Mouse (Mus musculus) MEL (cell line): ENCODE measurements around the gene Jak3. TPM values are rescaled to one million over a fixed set of nuclear protein-coding genes. Genes with fewer than 3 reads are reported as not detected.
A peak's percentile ranks its signal among the peaks of the same experiment; 100 is the strongest.

Source experiments
- DNase-seq: peaks from one replicate; pipeline ENCODE4 v3.0.0; 2011; ENCODE audit warnings: low read depth, low spot score
- H3K27ac ChIP-seq: 2 replicates; pipeline ENCODE4 v1.5.1; 2012; ENCODE audit warnings: low read depth, mild to moderate bottlenecking, control low read depth, low read length, moderate library complexity; ENCODE audit not compliant: control insufficient read depth
- H3K27me3 ChIP-seq, 2 experiments: fragments of 150-350 bp in 1 of 2; sonication (generic) in 1 of 2; 2 replicates each; pipeline ENCODE4 v1.6.1; 2012; ENCODE audit warnings: low read length in 2 of 2, mild to moderate bottlenecking in 2 of 2, improper control_type of control experiment in 1 of 2, moderate library complexity in 1 of 2; ENCODE audit not compliant: insufficient read depth in 2 of 2, control insufficient read depth in 1 of 2
- H3K36me3 ChIP-seq, 2 experiments: 2 replicates each; pipeline ENCODE4 v1.6.1; 2012 to 2014; ENCODE audit warnings: low read length in 2 of 2, improper control_type of control experiment in 1 of 2, inconsistent platforms in 1 of 2, mild to moderate bottlenecking in 1 of 2; ENCODE audit not compliant: insufficient read depth in 2 of 2, control insufficient read depth in 1 of 2
- H3K4me1 ChIP-seq, 2 experiments: fragments of 150-350 bp in 1 of 2; sonication (generic) in 1 of 2; 2 replicates each; pipeline ENCODE4 v1.6.1; 2012; ENCODE audit warnings: low read length in 2 of 2, improper control_type of control experiment in 1 of 2, mild to moderate bottlenecking in 1 of 2; ENCODE audit not compliant: insufficient read depth in 2 of 2, control insufficient read depth in 1 of 2
- H3K4me3 ChIP-seq, 2 experiments: fragments of 150-350 bp in 1 of 2; sonication (generic) in 1 of 2; 2 replicates each; pipeline ENCODE4 v1.5.1; 2012; ENCODE audit warnings: low read depth in 2 of 2, low read length in 2 of 2, mild to moderate bottlenecking in 2 of 2, moderate library complexity in 2 of 2, control low read depth in 1 of 2, improper control_type of control experiment in 1 of 2; ENCODE audit not compliant: control insufficient read depth in 1 of 2, insufficient read depth in 1 of 2
- H3K79me2 ChIP-seq: 2 replicates; pipeline ENCODE4 v1.6.1; 2012; ENCODE audit warnings: mild to moderate bottlenecking, low read length, moderate library complexity; ENCODE audit not compliant: control insufficient read depth, poor library complexity, insufficient read depth
- H3K9ac ChIP-seq: 2 replicates; pipeline ENCODE4 v1.6.1; 2012; ENCODE audit warnings: low read depth, mild to moderate bottlenecking, control low read depth, low read length, moderate library complexity; ENCODE audit not compliant: control insufficient read depth, poor library complexity, severe bottlenecking
- H3K9me3 ChIP-seq: fragments of 150-350 bp; sonication (generic); replicated peaks from 2 replicates; pipeline ENCODE4 v1.6.1; 2012; ENCODE audit warnings: mild to moderate bottlenecking, low read length, improper control_type of control experiment, moderate library complexity; ENCODE audit not compliant: insufficient read depth
- CTCF ChIP-seq, 3 experiments: IDR thresholded peaks in 2 of 3; conservative IDR thresholded peaks in 1 of 3; 2 replicates each; pipeline ENCODE4 v1.5.1; 2011 to 2012; ENCODE audit warnings: low read length in 3 of 3, low read depth in 2 of 3, mild to moderate bottlenecking in 2 of 3, improper control_type of control experiment in 1 of 3, inconsistent platforms in 1 of 3, mixed read lengths in 1 of 3, moderate library complexity in 1 of 3; ENCODE audit not compliant: control insufficient read depth in 1 of 3, insufficient read depth in 1 of 3, poor library complexity in 1 of 3, severe bottlenecking in 1 of 3
- EP300 ChIP-seq, 2 experiments: IDR thresholded peaks; 2 replicates each; pipeline ENCODE4 v1.6.1; 2011; ENCODE audit warnings: improper control_type of control experiment in 2 of 2, low read length in 2 of 2, low read depth in 1 of 2, mild to moderate bottlenecking in 1 of 2
- GATA1 ChIP-seq: IDR thresholded peaks from 2 replicates; pipeline ENCODE4 v1.6.1; 2011; ENCODE audit warnings: low read depth, low read length, improper control_type of control experiment
- KAT2A ChIP-seq: conservative IDR thresholded peaks from 2 replicates; pipeline ENCODE4 v1.6.1; 2012; ENCODE audit warnings: low read depth, low read length, improper control_type of control experiment, inconsistent platforms
- MAX ChIP-seq: IDR thresholded peaks from 2 replicates; pipeline ENCODE4 v1.6.1; 2011; ENCODE audit warnings: low read length, improper control_type of control experiment
- MAZ ChIP-seq: IDR thresholded peaks from 2 replicates; pipeline ENCODE4 v1.6.1; 2012; ENCODE audit warnings: low read depth, mild to moderate bottlenecking, inconsistent platforms, low read length, improper control_type of control experiment
- MEF2A ChIP-seq: IDR thresholded peaks from 2 replicates; pipeline ENCODE4 v1.6.1; 2014; ENCODE audit warnings: low read depth, mild to moderate bottlenecking, inconsistent platforms, low read length, improper control_type of control experiment; ENCODE audit not compliant: poor library complexity, insufficient replicate concordance, severe bottlenecking; ENCODE audit errors: extremely low read depth
- MYB ChIP-seq: IDR thresholded peaks from 2 replicates; pipeline ENCODE4 v1.6.1; 2011; ENCODE audit warnings: mild to moderate bottlenecking, low read depth, low read length, improper control_type of control experiment
- NELFE ChIP-seq: IDR thresholded peaks from 2 replicates; pipeline ENCODE4 v1.6.1; 2011; ENCODE audit warnings: low read depth, low read length, improper control_type of control experiment
- NRF1 ChIP-seq: IDR thresholded peaks from 2 replicates; pipeline ENCODE4 v1.6.1; 2014; ENCODE audit warnings: low read depth, mild to moderate bottlenecking, inconsistent platforms, low read length, improper control_type of control experiment, moderate library complexity; ENCODE audit not compliant: poor library complexity, insufficient read depth, severe bottlenecking
- POLR2AphosphoS2 ChIP-seq: IDR thresholded peaks from 2 replicates; pipeline ENCODE4 v1.6.1; 2011; ENCODE audit warnings: low read length, improper control_type of control experiment
- SIN3A ChIP-seq: IDR thresholded peaks from 2 replicates; pipeline ENCODE4 v1.6.1; 2012; ENCODE audit warnings: low read length, improper control_type of control experiment, inconsistent platforms
- SMC3 ChIP-seq: IDR thresholded peaks from 2 replicates; pipeline ENCODE4 v1.6.1; 2011; ENCODE audit warnings: low read depth, low read length, improper control_type of control experiment
- TBP ChIP-seq: IDR thresholded peaks from 2 replicates; pipeline ENCODE4 v1.8.0; 2011; ENCODE audit warnings: low read depth, low read length, improper control_type of control experiment
- TCF12 ChIP-seq: IDR thresholded peaks from 2 replicates; pipeline ENCODE4 v1.6.1; 2014; ENCODE audit warnings: low read depth, mild to moderate bottlenecking, inconsistent platforms, low read length, improper control_type of control experiment, moderate library complexity
- USF1 ChIP-seq: IDR thresholded peaks from 2 replicates; pipeline ENCODE4 v1.6.1; 2014; ENCODE audit warnings: low read depth, mild to moderate bottlenecking, inconsistent platforms, low read length, improper control_type of control experiment, moderate library complexity
- USF2 ChIP-seq, 2 experiments: IDR thresholded peaks; 2 replicates each; pipeline ENCODE4 v1.6.1; 2011 to 2012; ENCODE audit warnings: improper control_type of control experiment in 2 of 2, low read length in 2 of 2, borderline replicate concordance in 1 of 2, inconsistent platforms in 1 of 2, low read depth in 1 of 2, mild to moderate bottlenecking in 1 of 2; ENCODE audit not compliant: insufficient read depth in 1 of 2
- ZC3H11A ChIP-seq: IDR thresholded peaks from 2 replicates; pipeline ENCODE4 v1.6.1; 2012; ENCODE audit warnings: low read depth, mild to moderate bottlenecking, inconsistent platforms, low read length, improper control_type of control experiment
- ZKSCAN1 ChIP-seq: IDR thresholded peaks from 2 replicates; pipeline ENCODE4 v1.6.1; 2012; ENCODE audit warnings: low read depth, mild to moderate bottlenecking, inconsistent platforms, low read length, improper control_type of control experiment, moderate library complexity
- polyA plus RNA-seq, 2 experiments: library from polyadenylated mRNA; stranded (reverse) in 1 of 2; unstranded in 1 of 2; fragments of >175 nt in 1 of 2; fragments of >200 nt in 1 of 2; gene quantifications; 2 replicates each; pipeline versions ENCODE4 v1.2.1 to v1.2.4; 2012; ENCODE audit warnings: low replicate concordance in 2 of 2, low read depth in 1 of 2; ENCODE audit not compliant: insufficient read length in 2 of 2, insufficient read depth in 1 of 2, missing spikeins in 1 of 2
- total RNA-seq: library from RNA; depleted of rRNA; stranded (reverse); fragments of 300-350 nt; gene quantifications from 2 replicates; pipeline ENCODE4 v1.2.3, GENCODE M21; 2012

The Jak3 gene
- total and polyA plus RNA-seq, 3 experiments = 5.1 to 12.4 TPM; not detected in 1

DNA sequence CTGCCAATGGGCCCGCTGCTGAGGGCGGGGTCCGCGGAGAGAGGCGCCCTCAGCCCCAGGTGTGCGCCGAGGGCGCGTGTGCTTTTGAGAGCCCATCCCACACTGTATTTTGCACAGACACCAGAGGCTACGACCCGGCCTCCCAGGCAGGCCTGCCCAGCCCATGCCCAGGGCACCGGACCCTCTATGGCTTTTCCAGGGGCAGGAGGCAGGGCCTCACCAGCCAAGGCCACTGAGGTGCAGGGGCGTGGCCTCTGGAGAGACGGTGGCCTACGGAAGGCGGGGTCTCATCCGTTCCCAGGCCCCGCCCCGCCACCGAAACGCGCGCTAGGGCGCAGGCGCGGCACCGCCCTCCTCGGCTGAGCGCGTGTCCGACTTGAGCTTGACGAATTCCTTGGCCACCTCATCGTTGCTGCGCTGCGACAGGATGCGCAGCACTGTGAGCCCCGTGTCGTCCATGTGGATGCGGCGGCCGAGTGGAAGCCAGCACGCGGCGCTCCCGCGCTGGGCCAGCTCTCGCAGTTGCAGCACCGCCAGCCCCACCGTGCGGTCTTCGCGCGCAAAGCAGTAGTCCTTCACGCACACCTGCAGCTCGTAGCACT lies 46.9 kb upstream of the Jak3 start (continued):
- TF ChIP-seq GATA1 (no peak), MYB (no peak), EP300 (IDR thresholded peaks at IDR 0.05; ENCODE audit: low read depth in 1 of 2, low read length in 2 of 2) (no peak)

- Histone ChIP-seq H3K4me3 (peak overlapping the region; percentile 43 to 65), H3K79me2 (no peaks in the 10 kb centered on the region; the same call in 1 of the 2 replicates), H3K27ac (no peak overlapping the region; the same call in 1 of the 2 replicates), H3K36me3 (peaks cover 0 to 12% of the 10 kb centered on the region in 2 experiments; a peak in 2 of 4 replicates), H3K9ac (peak overlapping the region; percentile 61), H3K4me1 (peaks cover 2 to 35% of the 10 kb centered on the region in 2 experiments; a peak in 3 of 4 replicates), H3K9me3 (no peaks in the 10 kb centered on the region), H3K27me3 (no peaks in the 10 kb centered on the region)
- TF ChIP-seq USF1 (no peak), NRF1 (peak; percentile 25; the same call in 1 of the 2 replicates), SIN3A (0 out of 2 replicates have a peak, but pooled peaks have one; percentile 31)
- peak; percentile 80 for DNase-seq
Measured at GRCm38 (mm10) chr8:71629781-71630212, 46.3 kb upstream of the Jak3 start.

GRCm38 (mm10) chr8:71630761-71631160 lies 45.3 kb upstream of the Jak3 start:
- H3K4me3 ChIP-seq = no peak overlapping the region
- no peak overlapping the region for H3K27ac ChIP-seq
- peaks cover 2 to 35% of the 10 kb centered on the region in 2 experiments; a peak in 3 of 4 replicates for H3K4me1 ChIP-seq
- DNase-seq = no peak
- H3K36me3 ChIP-seq = peaks cover 0 to 12% of the 10 kb centered on the region in 2 experiments; a peak in 2 of 4 replicates
- H3K27me3 ChIP-seq = no peaks in the 10 kb centered on the region
- no peaks in the 10 kb centered on the region; the same call in 1 of the 2 replicates for H3K79me2 ChIP-seq
- TF ChIP-seq CTCF (IDR thresholded peaks at IDR 0.05 in 2 of 3, conservative IDR thresholded peaks at IDR 0.05 in 1 of 3; ENCODE audit: control insufficient read depth in 1 of 3, insufficient read depth in 1 of 3, low read depth in 2 of 3, low read length in 3 of 3, poor library complexity in 1 of 3, severe bottlenecking in 1 of 3) = no peak
- TF ChIP-seq TCF12 = no peak
- no peak for TF ChIP-seq MAX
- no peak for TF ChIP-seq ZC3H11A
- TF ChIP-seq MYB = no peak
- TF ChIP-seq TBP = no peak
- no peak for TF ChIP-seq MAZ
- no peak for TF ChIP-seq POLR2AphosphoS2
- TF ChIP-seq ZKSCAN1 = no peak
- TF ChIP-seq GATA1 = no peak
- no peak for TF ChIP-seq SMC3
- no peak for TF ChIP-seq NELFE
- no peak for TF ChIP-seq EP300 (IDR thresholded peaks at IDR 0.05; ENCODE audit: low read depth in 1 of 2, low read length in 2 of 2)
- TF ChIP-seq MEF2A = no peak
- no peak for TF ChIP-seq USF2 (IDR thresholded peaks at IDR 0.05; ENCODE audit: borderline replicate concordance in 1 of 2, insufficient read depth in 1 of 2, low read depth in 1 of 2, low read length in 2 of 2)
- no peak for TF ChIP-seq KAT2A
- TF ChIP-seq USF1 = no peak
- no peak for TF ChIP-seq NRF1
- TF ChIP-seq, all 39 proteins: peak for 0
- H3K9ac ChIP-seq = no peak overlapping the region
- H3K9me3 ChIP-seq = no peaks in the 10 kb centered on the region
